Mouse (Mus musculus): ENCODE measurements around the gene Atp6v1g1. TPM values are rescaled to one million over a fixed set of nuclear protein-coding genes. Genes with fewer than 3 reads are reported as not detected.

Gene Atp6v1g1
- polyA plus RNA-seq, 1 experiment from 2014 or later: 365 TPM

GRCm38 (mm10) chr4:63521813-63522419 lies 22.7 kb upstream of the Atp6v1g1 start:
- no peaks in the 10 kb centered on the region for H3K36me3 ChIP-seq
- WGBS: 85% methylated on average over 2 of the region's 2 CpGs
- no peaks in the 10 kb centered on the region for H3K9me3 ChIP-seq
- DNase-seq (ENCODE audit: low spot score): no peak
- no peaks in the 10 kb centered on the region for H3K27me3 ChIP-seq (ENCODE audit: insufficient read depth, poor library complexity, severe bottlenecking)
- no peak overlapping the region for H3K4me3 ChIP-seq
- H3K27ac ChIP-seq: no peak overlapping the region
- no peaks in the 10 kb centered on the region for H3K4me1 ChIP-seq (replicated peaks)

GRCm38 (mm10) chr4:63525514-63525913 lies 19.1 kb upstream of the Atp6v1g1 start:
- Histone ChIP-seq H3K9me3 (no peaks in the 10 kb centered on the region), H3K27ac (no peak overlapping the region), H3K4me3 (no peak overlapping the region), H3K27me3 (ENCODE audit: insufficient read depth, poor library complexity, severe bottlenecking) (no peaks in the 10 kb centered on the region), H3K4me1 (replicated peaks) (no peaks in the 10 kb centered on the region), H3K36me3 (no peaks in the 10 kb centered on the region)
- WGBS: 84% methylated on average over 8 of the region's 8 CpGs
- DNase-seq (ENCODE audit: low spot score): no peak

- H3K4me3 ChIP-seq: no peak overlapping the region
- H3K4me1 ChIP-seq (replicated peaks): no peaks in the 10 kb centered on the region
- H3K27me3 ChIP-seq (ENCODE audit: insufficient read depth, poor library complexity, severe bottlenecking): no peaks in the 10 kb centered on the region
- H3K27ac ChIP-seq: no peak overlapping the region
- H3K9me3 ChIP-seq: no peaks in the 10 kb centered on the region
- H3K36me3 ChIP-seq: no peaks in the 10 kb centered on the region
- WGBS: 81% methylated on average over 6 of the region's 6 CpGs
- DNase-seq (ENCODE audit: low spot score): no peak
Measured at GRCm38 (mm10) chr4:63528946-63529345, 15.6 kb upstream of the Atp6v1g1 start.

GRCm38 (mm10) chr4:63530409-63530808 lies 14.2 kb upstream of the Atp6v1g1 start:
- Histone ChIP-seq H3K36me3 (no peaks in the 10 kb centered on the region), H3K4me3 (no peak overlapping the region), H3K27ac (no peak overlapping the region), H3K4me1 (replicated peaks) (no peaks in the 10 kb centered on the region), H3K9me3 (no peaks in the 10 kb centered on the region), H3K27me3 (ENCODE audit: insufficient read depth, poor library complexity, severe bottlenecking) (no peaks in the 10 kb centered on the region)
- 87% methylated on average over 7 of the region's 7 CpGs for WGBS
- no peak for DNase-seq (ENCODE audit: low spot score)

- 92% methylated on average over 4 of the region's 4 CpGs for WGBS
- H3K4me3 ChIP-seq: no peak overlapping the region
Measured at GRCm38 (mm10) chr4:63537602-63538001, 7.0 kb upstream of the Atp6v1g1 start.

GRCm38 (mm10) chr4:63542209-63542608 lies 2.4 kb upstream of the Atp6v1g1 start:
- DNase-seq (ENCODE audit: low spot score): no peak
- Histone ChIP-seq H3K9me3 (no peaks in the 10 kb centered on the region), H3K36me3 (peaks cover 4% of the 10 kb centered on the region; the same call in 1 of the 2 replicates), H3K4me3 (no peak overlapping the region), H3K27ac (no peak overlapping the region), H3K4me1 (replicated peaks) (peaks cover 31% of the 10 kb centered on the region), H3K27me3 (ENCODE audit: insufficient read depth, poor library complexity, severe bottlenecking) (no peaks in the 10 kb centered on the region)
- WGBS: 80% methylated on average over 2 of the region's 2 CpGs

More at GRCm38 (mm10) chr4:63537602-63538001, 7.0 kb upstream of the Atp6v1g1 start:
- no peak for DNase-seq (ENCODE audit: low spot score)
- Histone ChIP-seq H3K4me1 (replicated peaks) (no peaks in the 10 kb centered on the region), H3K27ac (no peak overlapping the region), H3K27me3 (ENCODE audit: insufficient read depth, poor library complexity, severe bottlenecking) (no peaks in the 10 kb centered on the region), H3K36me3 (no peaks in the 10 kb centered on the region), H3K9me3 (no peaks in the 10 kb centered on the region)

- Histone ChIP-seq H3K27me3 (ENCODE audit: insufficient read depth, poor library complexity, severe bottlenecking) (no peaks in the 10 kb centered on the region), H3K36me3 (peaks cover 16% of the 10 kb centered on the region), H3K9me3 (no peaks in the 10 kb centered on the region), H3K4me3 (peak overlapping the region; percentile 92), H3K4me1 (replicated peaks) (peaks cover 35% of the 10 kb centered on the region), H3K27ac (peak overlapping the region; percentile 97)
- DNase-seq (ENCODE audit: low spot score): no peak
- WGBS: 64% methylated on average over 10 of the region's 10 CpGs
Measured at GRCm38 (mm10) chr4:63543746-63544493, 652 bp upstream of the Atp6v1g1 start.

GRCm38 (mm10) chr4:63545231-63545958 lies 823 bp downstream of the Atp6v1g1 start:
- peaks cover 30% of the 10 kb centered on the region for H3K36me3 ChIP-seq
- DNase-seq (ENCODE audit: low spot score): no peak
- 22% methylated on average over 26 of the region's 26 CpGs for WGBS

GRCm38 (mm10) chr4:63546441-63547055 lies 2.0 kb downstream of the Atp6v1g1 start:
- no peaks in the 10 kb centered on the region for H3K9me3 ChIP-seq
- H3K27ac ChIP-seq: no peak overlapping the region
- peaks cover 35% of the 10 kb centered on the region for H3K4me1 ChIP-seq (replicated peaks)
- no peaks in the 10 kb centered on the region for H3K27me3 ChIP-seq (ENCODE audit: insufficient read depth, poor library complexity, severe bottlenecking)
- 82% methylated on average over 6 of the region's 6 CpGs for WGBS
- peaks cover 41% of the 10 kb centered on the region for H3K36me3 ChIP-seq
- no peak for DNase-seq (ENCODE audit: low spot score)
- peak overlapping the region; percentile 92 for H3K4me3 ChIP-seq

More at GRCm38 (mm10) chr4:63545231-63545958, 823 bp downstream of the Atp6v1g1 start:
- peaks cover 35% of the 10 kb centered on the region for H3K4me1 ChIP-seq (replicated peaks)
- H3K4me3 ChIP-seq: peak overlapping the region; percentile 92
- H3K27ac ChIP-seq: peak overlapping the region; percentile 97
- no peaks in the 10 kb centered on the region for H3K9me3 ChIP-seq
- H3K27me3 ChIP-seq (ENCODE audit: insufficient read depth, poor library complexity, severe bottlenecking): no peaks in the 10 kb centered on the region

GRCm38 (mm10) chr4:63547799-63548198 lies 3.2 kb downstream of the Atp6v1g1 start:
- Histone ChIP-seq H3K27me3 (ENCODE audit: insufficient read depth, poor library complexity, severe bottlenecking) (no peaks in the 10 kb centered on the region), H3K9me3 (no peaks in the 10 kb centered on the region), H3K4me3 (no peak overlapping the region), H3K27ac (no peak overlapping the region), H3K4me1 (replicated peaks) (peaks cover 35% of the 10 kb centered on the region), H3K36me3 (peaks cover 54% of the 10 kb centered on the region)
- no peak for DNase-seq (ENCODE audit: low spot score)
- WGBS: 95% methylated on average over 1 of the region's 1 CpGs

- H3K27ac ChIP-seq: no peak overlapping the region
- peaks cover 60% of the 10 kb centered on the region for H3K36me3 ChIP-seq
- H3K9me3 ChIP-seq: no peaks in the 10 kb centered on the region
- H3K4me1 ChIP-seq (replicated peaks): peaks cover 39% of the 10 kb centered on the region
- 86% methylated on average over 3 of the region's 3 CpGs for WGBS
- no peak for DNase-seq (ENCODE audit: low spot score)
- no peak overlapping the region for H3K4me3 ChIP-seq
- no peaks in the 10 kb centered on the region for H3K27me3 ChIP-seq (ENCODE audit: insufficient read depth, poor library complexity, severe bottlenecking)
Measured at GRCm38 (mm10) chr4:63548491-63548890, 3.9 kb downstream of the Atp6v1g1 start.

- no peak for DNase-seq (ENCODE audit: low spot score)
- H3K4me3 ChIP-seq: no peak overlapping the region
- peaks cover 43% of the 10 kb centered on the region for H3K4me1 ChIP-seq (replicated peaks)
- H3K9me3 ChIP-seq: no peaks in the 10 kb centered on the region
- H3K36me3 ChIP-seq: peaks cover 68% of the 10 kb centered on the region
- WGBS: 93% methylated on average over 3 of the region's 3 CpGs
- H3K27ac ChIP-seq: no peak overlapping the region
- no peaks in the 10 kb centered on the region; the same call in 1 of the 2 replicates for H3K27me3 ChIP-seq (ENCODE audit: insufficient read depth, poor library complexity, severe bottlenecking)
Measured at GRCm38 (mm10) chr4:63550908-63551307, 6.3 kb downstream of the Atp6v1g1 start.
